ENCODE assay signal across 22 mouse cellular contexts in the genomic region with DNA sequence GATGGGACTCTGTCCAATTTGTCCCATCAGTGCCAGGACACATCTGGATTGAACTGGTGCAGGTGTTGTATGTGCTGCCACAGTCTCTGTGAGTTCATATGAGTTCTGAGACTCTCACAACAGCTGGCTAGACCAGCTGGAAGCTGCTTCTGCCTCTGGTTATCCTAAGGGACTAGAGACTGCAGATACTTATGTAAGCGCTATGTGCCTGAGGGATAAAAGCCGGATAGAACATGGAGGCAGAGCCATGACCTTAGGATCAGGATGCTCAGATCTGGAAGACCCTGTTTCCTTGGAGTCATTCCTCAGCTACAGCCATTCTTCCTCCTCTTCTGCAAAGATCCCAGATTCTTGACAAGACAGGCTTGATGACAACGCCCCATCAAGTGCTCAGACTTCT.
"Had no signal": no experiment of that assay in that cellular context is flagged by ENCODE, and none has a peak within 500 bp of the region (broad histone marks: within the 10 kb centered on the region; RNA-seq: fewer than 3 reads in every experiment).

No protein-coding gene starts in this region.

- H3K27me3 ChIP-seq: lung, embryonic 15.5 days; megakaryocyte, embryonic 14.5 days; midbrain, embryonic 13.5 days; midbrain, embryonic 15.5 days; neural tube, embryonic 13.5 days; neural tube, embryonic 15.5 days; stomach, embryonic 15.5 days had no signal

- DNase-seq: liver, postnatal 0 days; lung, adult 2 months; lung, postnatal 14 days; lung, postnatal 36 days; retina, postnatal 1 day; right cerebral cortex, adult 18-20 months; right cerebral cortex, postnatal 25 days; right cerebral cortex, postnatal 4 days; thymus, postnatal 14 days; thymus, postnatal 36 days had no signal

- H3K4me3 ChIP-seq: lung, embryonic 15.5 days; megakaryocyte, embryonic 14.5 days; midbrain, embryonic 13.5 days; midbrain, embryonic 15.5 days; myocyte; neural tube, embryonic 13.5 days; neural tube, embryonic 15.5 days; stomach, embryonic 15.5 days had no signal

- H3K9ac ChIP-seq: liver, postnatal 0 days; lung, embryonic 15.5 days; midbrain, embryonic 13.5 days; midbrain, embryonic 15.5 days; neural tube, embryonic 13.5 days; neural tube, embryonic 15.5 days; stomach, embryonic 15.5 days had no signal

- H3K9me3 ChIP-seq: lung, embryonic 15.5 days; midbrain, embryonic 13.5 days; midbrain, embryonic 15.5 days; neural tube, embryonic 13.5 days; neural tube, embryonic 15.5 days; stomach, embryonic 15.5 days had no signal

- H3K36me3 ChIP-seq: lung, embryonic 15.5 days; midbrain, embryonic 13.5 days; midbrain, embryonic 15.5 days; neural tube, embryonic 13.5 days; neural tube, embryonic 15.5 days; stomach, embryonic 15.5 days had no signal

- H3K27ac ChIP-seq: lung, embryonic 15.5 days; macrophage; midbrain, embryonic 13.5 days; midbrain, embryonic 15.5 days; neural tube, embryonic 13.5 days; neural tube, embryonic 15.5 days; stomach, embryonic 15.5 days; stomach, postnatal 0 days had no signal

- H3K4me1 ChIP-seq: lung, embryonic 15.5 days; midbrain, embryonic 13.5 days; midbrain, embryonic 15.5 days; neural tube, embryonic 13.5 days; neural tube, embryonic 15.5 days; stomach, embryonic 15.5 days had no signal

- H3K4me2 ChIP-seq: lung, embryonic 15.5 days; midbrain, embryonic 11.5 days; midbrain, embryonic 13.5 days; midbrain, embryonic 15.5 days; neural tube, embryonic 13.5 days; neural tube, embryonic 15.5 days; stomach, embryonic 15.5 days had no signal

- ATAC-seq: liver, postnatal 0 days; lung, postnatal 0 days; midbrain, embryonic 13.5 days; midbrain, embryonic 15.5 days had no signal
